Comparison of ENCODE assay signal across 9 mouse cellular contexts in the genomic region with DNA sequence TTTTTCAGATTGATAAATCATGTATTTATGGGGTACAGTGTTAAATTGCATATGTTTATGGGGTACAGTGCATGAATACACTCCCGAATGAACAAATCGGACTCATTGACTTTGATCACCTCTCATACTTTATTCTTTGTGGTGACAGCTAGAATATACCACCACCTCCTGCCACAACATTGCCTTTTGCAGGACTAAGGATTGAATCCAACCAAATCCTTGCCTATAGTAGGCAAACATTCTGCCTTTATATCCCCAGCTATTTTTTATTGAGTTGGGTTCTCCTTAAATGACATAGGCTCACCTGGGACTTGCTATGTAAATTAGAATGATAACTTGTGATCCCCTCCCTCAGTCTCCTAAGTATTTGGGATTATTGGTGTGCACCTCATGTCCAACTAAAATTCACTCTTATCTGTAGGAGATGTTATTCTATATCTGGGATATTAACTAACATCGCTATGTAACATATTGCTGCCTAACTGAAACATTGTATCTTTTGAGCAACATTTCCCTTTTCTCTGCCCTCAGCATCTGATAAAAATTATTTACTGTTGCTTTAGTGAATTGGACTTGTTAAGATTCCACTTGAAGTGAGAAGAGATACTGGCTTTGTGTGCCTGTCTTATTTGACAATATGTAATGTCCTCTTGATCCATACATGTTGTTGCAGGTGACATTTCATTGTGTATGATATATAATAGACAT. TPM values are rescaled to one million over a fixed set of nuclear protein-coding genes. Genes with fewer than 3 reads are reported as not detected.
DNase-seq lines count a peak whose midpoint lies in the region; ATAC-seq and TF ChIP-seq lines count a peak whose summit lies in the region.
"Had no signal": no experiment of that assay in that cellular context is flagged by ENCODE, and none has a peak within 500 bp of the region (broad histone marks: within the 10 kb centered on the region; RNA-seq: fewer than 3 reads in every experiment).

No protein-coding gene starts in this region.

- peak overlapping the region; percentile 93 for H3K9ac ChIP-seq in heart, embryonic 13.5 days
- peak overlapping the region; percentile 97 for H3K9ac ChIP-seq in MEL (ENCODE audit: control insufficient read depth, low read depth, low read length, poor library complexity, severe bottlenecking)
- H3K9ac ChIP-seq in hindbrain, embryonic 11.5 days (ENCODE audit: low read depth, low read length), result peak overlapping the region; percentile 65
- H3K9ac ChIP-seq in midbrain, embryonic 11.5 days (ENCODE audit: low read length), result peak overlapping the region; percentile 79

- intact Hi-C loops in heart, postnatal 36 days (cut with DNase I), result loop anchor here (5.0 to 10.0 kb wide), 2 partner anchors 79 to 522 kb away; a partner anchor contains a TSS

- peaks cover 30% of the 10 kb centered on the region for H3K27me3 ChIP-seq in heart, embryonic 13.5 days (replicated peaks)
- H3K27me3 ChIP-seq in MEL (ENCODE audit: control insufficient read depth in 1 of 2, insufficient read depth in 2 of 2, low read length in 2 of 2), result no peaks in the 10 kb centered on the region
- H3K27me3 ChIP-seq in hindbrain, embryonic 11.5 days (ENCODE audit: control insufficient read depth, insufficient read depth, low read length), result 0 out of 2 replicates have a peak, but pooled peaks cover 4% of the 10 kb centered on the region
- no peaks in the 10 kb centered on the region for H3K27me3 ChIP-seq in midbrain, embryonic 11.5 days (ENCODE audit: control insufficient read depth, insufficient read depth, low read length)

- H3K9me3 ChIP-seq in heart, embryonic 13.5 days, result no peaks in the 10 kb centered on the region
- no peaks in the 10 kb centered on the region for H3K9me3 ChIP-seq in MEL (replicated peaks; ENCODE audit: insufficient read depth, low read length)
- H3K9me3 ChIP-seq in hindbrain, embryonic 11.5 days (ENCODE audit: control insufficient read depth, low read length), result no peaks in the 10 kb centered on the region
- H3K9me3 ChIP-seq in midbrain, embryonic 11.5 days (ENCODE audit: control insufficient read depth, low read length), result no peaks in the 10 kb centered on the region

- DNase-seq in heart, postnatal 36 days, result no peak
- peak; percentile 71 for DNase-seq in MEL (ENCODE audit: low read depth, low spot score)
- DNase-seq in hindbrain, embryonic 11.5 days (ENCODE audit: low spot score), result no peak
- DNase-seq in midbrain, embryonic 11.5 days (ENCODE audit: low spot score, missing footprints), result no peak
- DNase-seq in layer of hippocampus, postnatal 25 days (ENCODE audit: extremely low spot score in 1 of 2, low spot score in 1 of 2), result no peak
- no peak for DNase-seq in gastrocnemius, postnatal 4 days (ENCODE audit: low spot score in 2 of 2)
- no peak for DNase-seq in left cerebral cortex, adult 18-20 months (ENCODE audit: low spot score in 2 of 2)
- DNase-seq: cerebellum, postnatal 25 days had no signal

- peaks cover 11% of the 10 kb centered on the region; the same call in 1 of the 2 replicates for H3K4me1 ChIP-seq in heart, embryonic 13.5 days
- peaks cover 5 to 23% of the 10 kb centered on the region in 2 experiments for H3K4me1 ChIP-seq in MEL (ENCODE audit: control insufficient read depth in 1 of 2, insufficient read depth in 2 of 2, low read length in 2 of 2)
- H3K4me1 ChIP-seq in hindbrain, embryonic 11.5 days (replicated peaks; ENCODE audit: control insufficient read depth, insufficient read depth, low read length), result no peaks in the 10 kb centered on the region
- H3K4me1 ChIP-seq in midbrain, embryonic 11.5 days (ENCODE audit: control insufficient read depth, insufficient read depth, low read length), result no peaks in the 10 kb centered on the region

- TF ChIP-seq RAD21 in MEL (IDR thresholded peaks at IDR 0.05; ENCODE audit: low read depth, low read length), result no peak

- peak overlapping the region; percentile 67 for H3K4me3 ChIP-seq in heart, embryonic 13.5 days
- H3K4me3 ChIP-seq in MEL (ENCODE audit: control insufficient read depth in 1 of 2, insufficient read depth in 1 of 2, low read depth in 2 of 2, low read length in 2 of 2), result peak overlapping the region; percentile 64 to 71
- peak overlapping the region; percentile 62 for H3K4me3 ChIP-seq in hindbrain, embryonic 11.5 days (ENCODE audit: low read depth, low read length)
- peak overlapping the region; percentile 62 for H3K4me3 ChIP-seq in midbrain, embryonic 11.5 days (ENCODE audit: low read depth, low read length)

- H3K79me2 ChIP-seq in MEL (ENCODE audit: control insufficient read depth, insufficient read depth, low read length, poor library complexity), result peaks cover 39% of the 10 kb centered on the region

- peak overlapping the region; percentile 70 for H3K4me2 ChIP-seq in heart, embryonic 13.5 days
- peak overlapping the region; percentile 58 for H3K4me2 ChIP-seq in hindbrain, embryonic 11.5 days (replicated peaks; ENCODE audit: low read depth, low read length)
- H3K4me2 ChIP-seq in midbrain, embryonic 11.5 days, result peak overlapping the region; percentile 55

- TF ChIP-seq EP300 in MEL (IDR thresholded peaks at IDR 0.05; ENCODE audit: low read depth in 1 of 2, low read length in 2 of 2), result peak; percentile 90 to 94

- H3K27ac ChIP-seq in heart, embryonic 13.5 days (replicated peaks), result peak overlapping the region; percentile 98
- H3K27ac ChIP-seq in MEL (ENCODE audit: control insufficient read depth, low read depth, low read length), result peak overlapping the region; percentile 98
- peak overlapping the region; percentile 90 for H3K27ac ChIP-seq in hindbrain, embryonic 11.5 days (ENCODE audit: low read depth, low read length)
- peak overlapping the region; percentile 93; the same call in 1 of the 2 replicates for H3K27ac ChIP-seq in midbrain, embryonic 11.5 days (ENCODE audit: low read depth, low read length)

- WGBS in heart, embryonic 13.5 days, result 77% methylated on average over 3 of the region's 3 CpGs
- WGBS in hindbrain, embryonic 11.5 days, result 79% methylated on average over 3 of the region's 3 CpGs
- WGBS in midbrain, embryonic 11.5 days, result 74% methylated on average over 3 of the region's 3 CpGs

- ATAC-seq in heart, embryonic 13.5 days (ENCODE audit: extremely low read depth, insufficient number of reproducible peaks, low FRiP score, low TSS enrichment), result no peak
- ATAC-seq in hindbrain, embryonic 11.5 days (ENCODE audit: low FRiP score), result no peak
- no peak for ATAC-seq in midbrain, embryonic 11.5 days (ENCODE audit: low FRiP score)

- no peak for TF ChIP-seq POLR2A in MEL (IDR thresholded peaks at IDR 0.05; ENCODE audit: control insufficient read depth in 1 of 2, insufficient read depth in 1 of 2, low read depth in 1 of 2, low read length in 2 of 2, poor library complexity in 1 of 2)

- no peak for TF ChIP-seq CTCF in MEL (IDR thresholded peaks at IDR 0.05 in 2 of 3, conservative IDR thresholded peaks at IDR 0.05 in 1 of 3; ENCODE audit: control insufficient read depth in 1 of 3, insufficient read depth in 1 of 3, low read depth in 2 of 3, low read length in 3 of 3, poor library complexity in 1 of 3, severe bottlenecking in 1 of 3)

- no peaks in the 10 kb centered on the region for H3K36me3 ChIP-seq in heart, embryonic 13.5 days
- H3K36me3 ChIP-seq in MEL (ENCODE audit: control insufficient read depth in 1 of 2, insufficient read depth in 2 of 2, low read length in 2 of 2), result peaks cover 0 to 38% of the 10 kb centered on the region in 2 experiments; a peak in 2 of 4 replicates
- no peaks in the 10 kb centered on the region for H3K36me3 ChIP-seq in hindbrain, embryonic 11.5 days (ENCODE audit: control insufficient read depth, insufficient read depth, low read length)
- no peaks in the 10 kb centered on the region for H3K36me3 ChIP-seq in midbrain, embryonic 11.5 days (ENCODE audit: control insufficient read depth, insufficient read depth, low read length)

TF ChIP-seq in MEL, 35 proteins besides CTCF, POLR2A, EP300 and RAD21 (continues in another document):
- TF ChIP-seq GATA1 (IDR thresholded peaks at IDR 0.05; ENCODE audit: low read depth, low read length) (peak; percentile 84; the same call in 1 of the 2 replicates), MYC (IDR thresholded peaks at IDR 0.05; ENCODE audit: low read depth, low read length) (0 out of 2 replicates have a peak, but pooled peaks have one; percentile 17), JUND (IDR thresholded peaks at IDR 0.05; ENCODE audit: low read depth, low read length) (no peak), KAT2A (conservative IDR thresholded peaks at IDR 0.05; ENCODE audit: low read depth, low read length) (no peak), POLR2AphosphoS2 (IDR thresholded peaks at IDR 0.05; ENCODE audit: low read length) (peak; percentile 19; the same call in 1 of the 2 replicates), GABPA (IDR thresholded peaks at IDR 0.05; ENCODE audit: low read depth, low read length) (no peak), POLR2AphosphoS5 (IDR thresholded peaks at IDR 0.05; ENCODE audit: borderline replicate concordance, low read depth, low read length) (no peak), NELFE (IDR thresholded peaks at IDR 0.05; ENCODE audit: low read depth, low read length) (peak; percentile 8; the same call in 1 of the 2 replicates), ZKSCAN1 (IDR thresholded peaks at IDR 0.05; ENCODE audit: low read depth, low read length) (no peak), TBP (IDR thresholded peaks at IDR 0.05; ENCODE audit: low read depth, low read length) (peak; percentile 98), USF2 (IDR thresholded peaks at IDR 0.05; ENCODE audit: borderline replicate concordance in 1 of 2, insufficient read depth in 1 of 2, low read depth in 1 of 2, low read length in 2 of 2) (no peak), ELF1 (IDR thresholded peaks at IDR 0.05; ENCODE audit: low read depth, low read length) (no peak), ZNF384 (IDR thresholded peaks at IDR 0.05; ENCODE audit: low read depth, low read length) (no peak), TCF12 (IDR thresholded peaks at IDR 0.05; ENCODE audit: low read depth, low read length) (peak; percentile 82), TAL1 (IDR thresholded peaks at IDR 0.05; ENCODE audit: low read length) (peak; percentile 30; the same call in 1 of the 2 replicates), E2F4 (IDR thresholded peaks at IDR 0.05; ENCODE audit: borderline replicate concordance, low read depth, low read length) (0 out of 2 replicates have a peak, but pooled peaks have one; percentile 29)

RNA-seq across cellular contexts. Expression of a gene that starts 1.4 kb away (rescaled TPM):
- 14.9 and 15.7 TPM in 2 replicates for polyA plus RNA-seq in heart, embryonic 13.5 days (2015; fragmentation: Nextera tagmentation; extraction: Ambion mirVana)
- 10 to 100 TPM; 22.6 to 29.3 TPM for total RNA-seq in heart, postnatal 36 days (2021)
- 34.6 and 42.1 TPM in 2 replicates for total RNA-seq in MEL (2012; rRNA removed)
- polyA plus RNA-seq in MEL (2012; ENCODE audit: insufficient read depth in 1 of 2, insufficient read length in 2 of 2, low read depth in 1 of 2, low replicate concordance in 2 of 2, missing spikeins in 1 of 2), result 10 to 100 TPM; 53.3 to 77.9 TPM
- 23.0 and 27.8 TPM in 2 replicates for polyA plus RNA-seq in hindbrain, embryonic 11.5 days (2014; fragmentation: Nextera tagmentation; extraction: Ambion mirVana)
- polyA plus RNA-seq in midbrain, embryonic 11.5 days (2014; fragmentation: Nextera tagmentation; extraction: Ambion mirVana), result 25.9 and 26.7 TPM in 2 replicates
- total RNA-seq in layer of hippocampus, postnatal 25 days (2021), result 10 to 100 TPM; 69.3 to 76.2 TPM
- total RNA-seq in gastrocnemius, postnatal 4 days (2021), result 10 to 100 TPM; 34.6 to 37.7 TPM
- 10 to 100 TPM; 70.5 to 78.8 TPM for total RNA-seq in left cerebral cortex, adult 18-20 months (2021)
